Mouse (Mus musculus): ENCODE measurements around the gene Vtcn1. TPM values are rescaled to one million over a fixed set of nuclear protein-coding genes. Genes with fewer than 3 reads are reported as not detected.

Vtcn1 gene
- polyA plus RNA-seq, 2 experiments, result not detected

DNA sequence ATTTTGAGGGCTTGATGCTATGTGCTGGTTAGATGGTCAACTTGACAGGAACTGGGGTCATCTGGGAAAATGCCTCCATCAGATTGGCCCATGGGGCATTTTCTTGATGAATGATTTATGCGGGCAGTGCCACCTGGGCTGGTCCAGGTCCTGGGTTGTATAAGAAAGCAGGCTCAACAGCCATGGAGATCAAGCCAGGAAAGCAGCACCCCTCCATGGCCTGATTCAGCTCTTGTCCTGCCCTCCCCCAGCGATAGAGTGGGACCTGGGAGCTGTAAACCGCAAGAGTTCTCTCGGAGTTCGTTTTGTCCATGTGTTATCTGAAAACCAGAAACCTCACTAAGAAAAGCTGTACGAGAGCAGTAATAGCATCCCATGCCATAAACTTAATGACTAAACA, 110.3 kb downstream of the Vtcn1 start:
- no peaks in the 10 kb centered on the region for H3K9me3 ChIP-seq (ENCODE audit: control insufficient read depth, low read length)
- peaks cover 11% of the 10 kb centered on the region; the same call in 1 of the 2 replicates for H3K36me3 ChIP-seq (replicated peaks; ENCODE audit: control insufficient read depth, insufficient read depth, low read depth)
- no peak for TF ChIP-seq CTCF (IDR thresholded peaks at IDR 0.05; ENCODE audit: low read depth)
- peaks cover 0 to 2% of the 10 kb centered on the region in 2 experiments; a peak in 1 of 4 replicates for H3K4me1 ChIP-seq (replicated peaks; ENCODE audit: control insufficient read depth in 2 of 2, insufficient read depth in 2 of 2, low read length in 1 of 2)
- H3K27ac ChIP-seq, result no peak overlapping the region
- WGBS (ENCODE audit: insufficient replicate concordance), result 78% methylated on average over 6 of the region's 6 CpGs
- H3K9ac ChIP-seq (replicated peaks), result no peak overlapping the region
- no peak for ATAC-seq (ENCODE audit: insufficient read depth)
- no peak for DNase-seq (ENCODE audit: low read depth in 3 of 3, low spot score in 3 of 3)
- H3K27me3 ChIP-seq (ENCODE audit: control insufficient read depth, insufficient read depth, low read length), result no peaks in the 10 kb centered on the region
- H3K4me2 ChIP-seq (ENCODE audit: low read depth), result no peak overlapping the region
- no peak overlapping the region for H3K4me3 ChIP-seq (ENCODE audit: insufficient read depth in 1 of 2, low read depth in 2 of 2, low read length in 2 of 2)

DNA sequence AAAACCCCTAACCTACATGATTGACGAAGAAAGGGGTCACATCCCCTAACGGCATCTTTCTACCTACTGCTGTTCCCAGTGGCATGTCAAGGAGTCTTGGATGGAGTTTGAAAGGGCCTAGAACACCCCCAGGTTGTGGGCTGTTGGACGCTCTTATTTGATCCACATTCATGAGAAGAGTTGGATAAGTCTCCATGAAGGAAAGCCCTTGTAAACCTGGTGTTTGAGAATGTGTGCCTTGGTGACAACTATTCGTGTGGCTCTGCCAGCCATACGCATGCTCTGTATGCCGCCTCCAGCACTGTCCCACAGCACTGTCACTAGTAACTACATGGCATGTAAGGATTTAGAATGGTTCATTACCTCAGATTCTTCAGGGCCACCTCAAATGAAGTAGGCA, 110.9 kb downstream of the Vtcn1 start:
- H3K9me3 ChIP-seq (ENCODE audit: control insufficient read depth, low read length), result no peaks in the 10 kb centered on the region
- peaks cover 0 to 2% of the 10 kb centered on the region in 2 experiments; a peak in 1 of 4 replicates for H3K4me1 ChIP-seq (replicated peaks; ENCODE audit: control insufficient read depth in 2 of 2, insufficient read depth in 2 of 2, low read length in 1 of 2)
- H3K27ac ChIP-seq, result no peak overlapping the region
- DNase-seq (ENCODE audit: low read depth in 3 of 3, low spot score in 3 of 3) (no peak), ATAC-seq (ENCODE audit: insufficient read depth) (no peak)
- H3K4me2 ChIP-seq (ENCODE audit: low read depth), result no peak overlapping the region
- H3K9ac ChIP-seq (replicated peaks), result no peak overlapping the region
- H3K4me3 ChIP-seq (ENCODE audit: insufficient read depth in 1 of 2, low read depth in 2 of 2, low read length in 2 of 2), result no peak overlapping the region
- TF ChIP-seq EP300 (IDR thresholded peaks at IDR 0.05; ENCODE audit: low read depth) (no peak), CTCF (IDR thresholded peaks at IDR 0.05; ENCODE audit: low read depth) (no peak)
- peaks cover 11% of the 10 kb centered on the region for H3K36me3 ChIP-seq (replicated peaks; ENCODE audit: control insufficient read depth, insufficient read depth, low read depth)
- no peaks in the 10 kb centered on the region for H3K27me3 ChIP-seq (ENCODE audit: control insufficient read depth, insufficient read depth, low read length)
- WGBS (ENCODE audit: insufficient replicate concordance), result 81% methylated on average over 6 of the region's 6 CpGs

DNA sequence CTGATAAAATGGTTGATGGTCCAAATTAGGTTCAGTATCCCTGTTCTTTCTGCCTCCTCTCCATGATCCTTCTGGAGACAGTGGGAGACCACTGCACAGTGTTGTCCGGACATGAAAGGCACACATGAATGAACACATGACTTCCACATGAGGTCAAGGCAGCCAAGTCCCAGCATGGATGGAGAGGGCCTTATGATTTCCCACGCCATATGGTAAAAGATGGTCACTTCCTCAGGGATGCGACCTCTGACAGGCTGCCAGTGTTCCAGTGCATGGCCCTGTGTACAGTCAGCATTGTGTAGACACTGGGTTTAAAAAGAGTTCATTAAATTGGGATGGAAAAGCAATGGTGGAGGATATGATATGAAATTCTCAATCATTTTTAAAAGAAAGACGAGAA, 113.0 kb downstream of the Vtcn1 start:
- H3K36me3 ChIP-seq (replicated peaks; ENCODE audit: control insufficient read depth, insufficient read depth, low read depth), result peaks cover 22% of the 10 kb centered on the region
- WGBS (ENCODE audit: insufficient replicate concordance), result 80% methylated on average over 4 of the region's 4 CpGs
- H3K4me2 ChIP-seq (ENCODE audit: low read depth), result no peak overlapping the region
- ATAC-seq (ENCODE audit: insufficient read depth), result no peak
- DNase-seq (ENCODE audit: low read depth in 3 of 3, low spot score in 3 of 3), result no peak
- no peaks in the 10 kb centered on the region for H3K9me3 ChIP-seq (ENCODE audit: control insufficient read depth, low read length)
- H3K27ac ChIP-seq, result no peak overlapping the region
- no peak overlapping the region for H3K4me3 ChIP-seq (ENCODE audit: insufficient read depth in 1 of 2, low read depth in 2 of 2, low read length in 2 of 2)
- H3K4me1 ChIP-seq (replicated peaks; ENCODE audit: control insufficient read depth in 2 of 2, insufficient read depth in 2 of 2, low read length in 1 of 2), result no peaks in the 10 kb centered on the region
- H3K9ac ChIP-seq (replicated peaks), result no peak overlapping the region
- TF ChIP-seq CTCF (IDR thresholded peaks at IDR 0.05; ENCODE audit: low read depth) (no peak), EP300 (IDR thresholded peaks at IDR 0.05; ENCODE audit: low read depth) (no peak)
- no peaks in the 10 kb centered on the region for H3K27me3 ChIP-seq (ENCODE audit: control insufficient read depth, insufficient read depth, low read length)

DNA sequence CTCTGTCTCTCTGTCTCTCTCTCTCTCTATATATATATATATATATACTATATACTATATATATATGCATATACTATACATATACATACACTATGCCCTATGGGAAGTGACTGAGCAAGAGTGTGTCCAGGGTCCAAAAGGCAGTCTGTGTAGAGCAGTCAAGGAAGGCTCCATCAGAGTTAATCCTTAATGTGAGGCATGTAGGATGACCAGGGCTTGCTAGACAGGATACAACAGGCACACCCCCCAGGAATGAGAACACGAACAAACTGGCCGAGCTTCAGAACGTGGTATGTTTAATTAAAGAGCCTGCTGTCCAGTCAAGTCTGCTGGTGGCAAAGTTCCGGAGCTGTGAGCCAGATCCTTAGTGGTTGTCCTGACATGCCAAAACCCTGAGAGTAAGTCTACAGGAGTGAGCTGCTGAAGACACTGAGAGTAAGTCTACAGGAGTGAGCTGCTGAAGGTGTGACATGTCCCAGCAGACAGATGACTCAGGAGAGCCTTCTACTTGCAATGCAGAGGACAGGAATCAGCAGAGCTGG, 115.3 kb downstream of the Vtcn1 start:
- Histone ChIP-seq H3K36me3 (replicated peaks; ENCODE audit: control insufficient read depth, insufficient read depth, low read depth) (peaks cover 35% of the 10 kb centered on the region), H3K9ac (replicated peaks) (no peak overlapping the region), H3K27ac (no peak overlapping the region), H3K4me3 (ENCODE audit: insufficient read depth in 1 of 2, low read depth in 2 of 2, low read length in 2 of 2) (no peak overlapping the region), H3K9me3 (ENCODE audit: control insufficient read depth, low read length) (no peaks in the 10 kb centered on the region), H3K4me1 (replicated peaks; ENCODE audit: control insufficient read depth in 2 of 2, insufficient read depth in 2 of 2, low read length in 1 of 2) (no peaks in the 10 kb centered on the region), H3K4me2 (ENCODE audit: low read depth) (no peak overlapping the region), H3K27me3 (ENCODE audit: control insufficient read depth, insufficient read depth, low read length) (no peaks in the 10 kb centered on the region)
- WGBS (ENCODE audit: insufficient replicate concordance), result 83% methylated on average over 4 of the region's 4 CpGs
- ATAC-seq (ENCODE audit: insufficient read depth), result no peak
- no peak for DNase-seq (ENCODE audit: low read depth in 3 of 3, low spot score in 3 of 3)
- TF ChIP-seq EP300 (IDR thresholded peaks at IDR 0.05; ENCODE audit: low read depth) (no peak), CTCF (IDR thresholded peaks at IDR 0.05; ENCODE audit: low read depth) (no peak)

Other genes with a start within 250 kb of the Vtcn1 start
- 2.9 and 3.7 TPM in 2 replicates for gene Man1a2, start 140.0 kb upstream of the Vtcn1 start, polyA plus RNA-seq (2012; rRNA removed)
- 27.9 and 38.1 TPM in 2 replicates for gene Man1a2, start 140.0 kb upstream of the Vtcn1 start, polyA plus RNA-seq (2014; fragmentation: Nextera tagmentation; extraction: Ambion mirVana)
- gene Trim45, start 96.7 kb downstream of the Vtcn1 start, polyA plus RNA-seq (2012; rRNA removed), result 0.79 and 0.88 TPM in 2 replicates
- gene Trim45, start 96.7 kb downstream of the Vtcn1 start, polyA plus RNA-seq (2014; fragmentation: Nextera tagmentation; extraction: Ambion mirVana), result 0.43 and 0.56 TPM in 2 replicates
- 4.3 and 6.8 TPM in 2 replicates for gene Ttf2, start 144.2 kb downstream of the Vtcn1 start, polyA plus RNA-seq (2012; rRNA removed)
- 6.8 and 7.0 TPM in 2 replicates for gene Ttf2, start 144.2 kb downstream of the Vtcn1 start, polyA plus RNA-seq (2014; fragmentation: Nextera tagmentation; extraction: Ambion mirVana)
- 0.02 and 0.03 TPM in 2 replicates for gene Cd101, start 204.1 kb downstream of the Vtcn1 start, polyA plus RNA-seq (2012; rRNA removed)
- 0.03 and 0.05 TPM in 2 replicates for gene Cd101, start 204.1 kb downstream of the Vtcn1 start, polyA plus RNA-seq (2014; fragmentation: Nextera tagmentation; extraction: Ambion mirVana)